Mouse (Mus musculus): ENCODE measurements around the gene Itk. TPM values are rescaled to one million over a fixed set of nuclear protein-coding genes. Genes with fewer than 3 reads are reported as not detected.

The Itk gene
- polyA plus RNA-seq, 1 experiment from 2014 or later, result 0.30 TPM

DNA sequence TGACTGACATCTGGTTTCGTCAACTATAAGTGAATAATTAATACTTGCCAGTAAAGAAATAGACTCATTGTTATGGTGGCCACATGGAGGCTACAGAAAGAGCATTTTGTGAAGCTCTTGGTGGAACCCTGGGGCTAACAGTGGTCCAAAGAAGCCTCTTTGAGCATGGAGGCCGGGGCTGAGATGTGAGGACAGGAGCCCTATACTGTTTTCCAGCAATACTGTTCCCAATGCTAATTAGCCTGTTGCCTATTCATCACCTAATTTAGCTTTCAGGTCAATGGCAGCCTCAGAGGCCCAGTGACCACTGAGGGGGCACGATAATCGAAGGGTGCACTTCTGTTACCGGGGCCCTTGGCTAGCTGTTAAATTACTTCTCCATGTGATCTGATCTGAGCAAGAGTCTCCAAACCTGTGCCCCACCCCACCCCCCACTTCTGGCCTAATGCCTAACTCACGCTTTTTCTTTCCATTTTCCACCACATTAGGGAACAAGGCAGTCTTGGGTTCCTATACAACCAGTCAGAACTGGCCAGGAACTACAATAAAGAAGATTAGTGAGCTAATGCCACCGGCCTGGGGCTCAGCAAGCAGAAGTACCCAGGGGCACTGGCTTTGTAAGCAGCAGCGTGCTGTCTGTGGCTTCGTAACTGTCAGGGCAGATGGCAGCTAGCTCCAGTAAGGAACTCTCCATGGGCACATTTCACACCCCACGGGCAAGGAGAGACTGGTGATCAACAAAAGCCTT is 79.3 kb downstream of the Itk start:
- no peak for ATAC-seq (replicated peaks; ENCODE audit: low FRiP score, low TSS enrichment, low read depth)
- Histone ChIP-seq H3K4me3 (ENCODE audit: low read depth, low read length) (no peak overlapping the region), H3K36me3 (ENCODE audit: control insufficient read depth, insufficient read depth, low read length) (no peaks in the 10 kb centered on the region), H3K27ac (ENCODE audit: low read depth) (no peak overlapping the region), H3K27me3 (replicated peaks; ENCODE audit: control insufficient read depth, insufficient read depth, low read length) (no peaks in the 10 kb centered on the region), H3K9ac (ENCODE audit: low read length) (no peak overlapping the region), H3K9me3 (ENCODE audit: control insufficient read depth, low read length) (no peaks in the 10 kb centered on the region), H3K4me1 (replicated peaks; ENCODE audit: control insufficient read depth, insufficient read depth, low read length) (0 out of 2 replicates have a peak, but pooled peaks cover 7% of the 10 kb centered on the region), H3K4me2 (ENCODE audit: low read length) (no peak overlapping the region)
- WGBS, result 73% methylated on average over 10 of the region's 10 CpGs
- no peak for DNase-seq (ENCODE audit: low spot score)

DNA sequence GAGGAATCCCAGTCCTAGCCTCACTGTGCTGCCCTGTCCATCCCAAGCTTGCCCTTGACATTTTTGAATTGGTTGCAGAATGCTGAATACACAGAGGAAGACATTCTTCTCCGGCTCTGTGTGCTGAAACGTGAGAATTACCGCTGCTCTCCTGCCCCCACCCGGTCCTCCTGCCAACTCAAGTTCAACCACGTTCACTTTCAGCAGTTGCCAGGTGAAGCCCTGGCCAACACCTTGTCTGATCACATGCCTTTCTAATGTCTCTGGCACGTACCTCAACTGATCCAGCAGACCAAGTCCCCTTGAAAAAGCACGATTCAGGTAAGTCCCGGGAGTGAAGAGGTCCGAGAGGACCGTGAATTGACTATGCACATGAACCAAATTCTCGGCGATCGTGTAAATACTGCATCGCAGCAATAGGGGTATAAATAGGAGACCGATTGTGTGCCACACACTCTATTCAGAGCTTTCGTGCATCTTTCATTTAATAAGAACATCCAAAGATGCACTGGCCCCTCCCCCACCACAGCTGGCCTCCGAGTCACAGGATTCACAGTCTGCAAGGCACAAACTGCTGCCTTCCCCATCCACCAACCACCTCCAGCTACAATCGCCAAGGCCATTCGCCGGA is 80.1 kb downstream of the Itk start:
- no peak for DNase-seq (ENCODE audit: low spot score)
- no peak for ATAC-seq (replicated peaks; ENCODE audit: low FRiP score, low TSS enrichment, low read depth)
- no peaks in the 10 kb centered on the region for H3K36me3 ChIP-seq (ENCODE audit: control insufficient read depth, insufficient read depth, low read length)
- peaks cover 4% of the 10 kb centered on the region; the same call in 1 of the 2 replicates for H3K4me1 ChIP-seq (replicated peaks; ENCODE audit: control insufficient read depth, insufficient read depth, low read length)
- no peaks in the 10 kb centered on the region for H3K9me3 ChIP-seq (ENCODE audit: control insufficient read depth, low read length)
- H3K27me3 ChIP-seq (replicated peaks; ENCODE audit: control insufficient read depth, insufficient read depth, low read length), result no peaks in the 10 kb centered on the region
- no peak overlapping the region for H3K4me2 ChIP-seq (ENCODE audit: low read length)
- H3K27ac ChIP-seq (ENCODE audit: low read depth), result no peak overlapping the region
- H3K9ac ChIP-seq (ENCODE audit: low read length), result no peak overlapping the region
- H3K4me3 ChIP-seq (ENCODE audit: low read depth, low read length), result no peak overlapping the region
- 76% methylated on average over 20 of the region's 20 CpGs for WGBS

DNA sequence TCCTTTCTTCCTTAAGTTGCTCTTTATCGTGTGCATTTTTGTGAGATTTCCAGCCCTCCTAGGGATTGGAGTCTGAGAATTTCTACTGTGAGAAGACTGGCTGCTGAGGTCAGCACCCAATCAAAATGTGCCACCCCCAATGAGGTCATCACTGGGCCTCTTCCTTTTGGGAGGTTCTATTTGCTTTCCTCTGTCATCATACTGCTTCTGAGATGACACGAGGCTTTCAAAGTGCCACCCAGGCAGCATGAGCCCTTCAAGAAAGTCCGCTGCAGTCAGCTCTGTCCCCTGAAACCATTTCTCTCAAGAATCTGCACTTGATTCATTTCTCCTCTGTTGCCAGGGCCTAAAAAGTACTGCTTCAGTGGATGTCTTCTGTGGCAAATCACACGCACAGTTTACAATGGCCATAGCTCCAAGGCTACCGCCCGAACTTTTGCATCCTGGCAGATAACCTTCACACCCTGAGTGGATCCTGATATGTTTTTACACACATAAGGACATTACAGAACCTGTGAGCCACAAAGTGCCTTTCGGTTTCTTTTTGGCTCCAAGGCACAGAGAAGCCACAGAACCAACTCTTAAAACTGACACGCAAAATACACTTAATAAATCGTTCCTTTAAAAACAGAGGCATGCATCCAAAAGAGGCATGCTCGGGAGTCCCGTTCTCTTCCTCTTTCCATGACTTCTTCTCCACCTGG is 80.9 kb downstream of the Itk start:
- ATAC-seq (replicated peaks; ENCODE audit: low FRiP score, low TSS enrichment, low read depth), result no peak
- Histone ChIP-seq H3K9me3 (ENCODE audit: control insufficient read depth, low read length) (no peaks in the 10 kb centered on the region), H3K4me1 (replicated peaks; ENCODE audit: control insufficient read depth, insufficient read depth, low read length) (peaks cover 4% of the 10 kb centered on the region; the same call in 1 of the 2 replicates), H3K4me3 (ENCODE audit: low read depth, low read length) (no peak overlapping the region), H3K36me3 (ENCODE audit: control insufficient read depth, insufficient read depth, low read length) (no peaks in the 10 kb centered on the region), H3K9ac (ENCODE audit: low read length) (no peak overlapping the region), H3K4me2 (ENCODE audit: low read length) (no peak overlapping the region), H3K27ac (ENCODE audit: low read depth) (no peak overlapping the region), H3K27me3 (replicated peaks; ENCODE audit: control insufficient read depth, insufficient read depth, low read length) (no peaks in the 10 kb centered on the region)
- DNase-seq (ENCODE audit: low spot score), result no peak
- WGBS, result 84% methylated on average over 11 of the region's 11 CpGs

DNA sequence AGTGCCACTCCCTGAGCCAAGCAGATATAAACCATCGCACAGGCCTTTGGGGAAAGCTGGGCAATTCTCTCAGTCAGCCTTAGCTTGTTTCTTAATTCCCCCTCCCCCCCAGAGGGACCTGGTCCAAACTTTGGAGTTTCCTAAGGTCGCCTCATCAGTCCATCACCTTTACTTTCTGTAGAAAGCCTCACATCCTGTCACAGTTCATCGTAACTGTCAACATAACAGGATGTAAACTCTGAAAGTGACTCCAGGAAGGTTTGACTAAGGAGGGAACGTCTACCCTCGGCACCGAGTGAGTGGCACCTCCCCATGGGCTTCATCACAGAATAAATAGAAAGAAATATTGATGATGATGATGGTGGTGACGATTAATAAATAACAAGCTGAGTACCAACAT is 81.5 kb downstream of the Itk start:
- WGBS, result 88% methylated on average over 7 of the region's 7 CpGs
- H3K9me3 ChIP-seq (ENCODE audit: control insufficient read depth, low read length), result no peaks in the 10 kb centered on the region
- no peak overlapping the region for H3K27ac ChIP-seq (ENCODE audit: low read depth)
- H3K4me1 ChIP-seq (replicated peaks; ENCODE audit: control insufficient read depth, insufficient read depth, low read length), result peaks cover 3% of the 10 kb centered on the region; the same call in 1 of the 2 replicates
- no peaks in the 10 kb centered on the region for H3K36me3 ChIP-seq (ENCODE audit: control insufficient read depth, insufficient read depth, low read length)
- H3K9ac ChIP-seq (ENCODE audit: low read length), result no peak overlapping the region
- DNase-seq (ENCODE audit: low spot score) (no peak), ATAC-seq (replicated peaks; ENCODE audit: low FRiP score, low TSS enrichment, low read depth) (no peak)
- H3K4me3 ChIP-seq (ENCODE audit: low read depth, low read length), result no peak overlapping the region
- H3K4me2 ChIP-seq (ENCODE audit: low read length), result no peak overlapping the region
- no peaks in the 10 kb centered on the region for H3K27me3 ChIP-seq (replicated peaks; ENCODE audit: control insufficient read depth, insufficient read depth, low read length)

DNA sequence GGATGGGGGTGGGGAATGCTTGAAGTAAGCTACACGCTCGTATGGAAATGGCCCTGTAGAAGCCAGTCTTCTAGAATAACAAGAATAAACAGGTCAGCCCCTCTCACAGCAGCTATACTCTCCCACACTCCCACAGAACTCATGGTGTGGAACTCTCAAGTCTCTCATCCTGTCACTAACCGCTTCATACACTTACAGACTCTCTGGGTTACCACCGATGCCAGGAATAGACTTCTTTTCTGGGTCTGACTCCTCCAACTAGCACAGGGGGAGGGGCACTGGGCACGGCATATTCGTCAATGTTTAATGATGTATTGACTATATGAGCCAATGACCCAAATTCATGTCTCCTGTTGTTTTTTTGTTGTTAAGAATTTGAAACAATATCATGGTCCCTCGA is 82.5 kb downstream of the Itk start:
- DNase-seq (ENCODE audit: low spot score), result no peak
- ATAC-seq (replicated peaks; ENCODE audit: low FRiP score, low TSS enrichment, low read depth), result no peak
- WGBS, result 84% methylated on average over 7 of the region's 7 CpGs

DNA sequence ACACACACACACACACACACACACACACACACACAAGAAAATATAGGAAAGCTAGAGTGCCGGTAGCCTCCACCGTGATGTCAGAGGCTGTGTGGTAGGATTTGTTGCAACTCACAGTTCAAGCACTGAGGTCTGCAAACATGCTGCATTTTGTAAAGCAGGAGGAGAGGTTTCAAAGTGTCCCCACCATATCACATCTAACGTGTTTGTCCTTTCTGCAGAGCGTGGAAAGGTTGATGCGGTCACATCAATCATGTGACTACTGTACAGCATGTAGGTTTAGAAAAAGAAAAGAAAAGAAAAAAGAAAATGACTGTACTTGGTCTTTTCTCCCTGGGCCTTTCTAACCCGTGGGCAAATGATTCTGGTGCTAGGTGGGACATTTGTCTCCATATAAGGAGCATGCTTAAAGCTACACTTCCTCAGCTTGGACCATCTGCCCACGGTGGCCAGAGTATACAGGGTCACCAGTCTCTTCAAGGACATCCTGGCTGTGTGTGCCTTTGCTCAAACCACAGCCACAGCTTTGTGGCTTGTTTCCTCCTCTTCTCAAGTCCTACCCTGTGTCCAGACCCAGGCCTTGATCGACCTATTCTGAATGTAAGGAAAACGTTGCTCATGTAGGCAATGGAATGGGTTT is 83.3 kb downstream of the Itk start:
- WGBS, result 79% methylated on average over 9 of the region's 9 CpGs
- no peaks in the 10 kb centered on the region; the same call in 1 of the 2 replicates for H3K4me1 ChIP-seq (replicated peaks; ENCODE audit: control insufficient read depth, insufficient read depth, low read length)

More for the DNA sequence above, 82.5 kb downstream of the Itk start:
- no peaks in the 10 kb centered on the region for H3K27me3 ChIP-seq (replicated peaks; ENCODE audit: control insufficient read depth, insufficient read depth, low read length)
- no peak overlapping the region for H3K4me2 ChIP-seq (ENCODE audit: low read length)
- no peaks in the 10 kb centered on the region for H3K36me3 ChIP-seq (ENCODE audit: control insufficient read depth, insufficient read depth, low read length)
- H3K4me1 ChIP-seq (replicated peaks; ENCODE audit: control insufficient read depth, insufficient read depth, low read length), result no peaks in the 10 kb centered on the region; the same call in 1 of the 2 replicates
- H3K27ac ChIP-seq (ENCODE audit: low read depth), result no peak overlapping the region
- no peaks in the 10 kb centered on the region for H3K9me3 ChIP-seq (ENCODE audit: control insufficient read depth, low read length)
- no peak overlapping the region for H3K9ac ChIP-seq (ENCODE audit: low read length)
- H3K4me3 ChIP-seq (ENCODE audit: low read depth, low read length), result no peak overlapping the region

DNA sequence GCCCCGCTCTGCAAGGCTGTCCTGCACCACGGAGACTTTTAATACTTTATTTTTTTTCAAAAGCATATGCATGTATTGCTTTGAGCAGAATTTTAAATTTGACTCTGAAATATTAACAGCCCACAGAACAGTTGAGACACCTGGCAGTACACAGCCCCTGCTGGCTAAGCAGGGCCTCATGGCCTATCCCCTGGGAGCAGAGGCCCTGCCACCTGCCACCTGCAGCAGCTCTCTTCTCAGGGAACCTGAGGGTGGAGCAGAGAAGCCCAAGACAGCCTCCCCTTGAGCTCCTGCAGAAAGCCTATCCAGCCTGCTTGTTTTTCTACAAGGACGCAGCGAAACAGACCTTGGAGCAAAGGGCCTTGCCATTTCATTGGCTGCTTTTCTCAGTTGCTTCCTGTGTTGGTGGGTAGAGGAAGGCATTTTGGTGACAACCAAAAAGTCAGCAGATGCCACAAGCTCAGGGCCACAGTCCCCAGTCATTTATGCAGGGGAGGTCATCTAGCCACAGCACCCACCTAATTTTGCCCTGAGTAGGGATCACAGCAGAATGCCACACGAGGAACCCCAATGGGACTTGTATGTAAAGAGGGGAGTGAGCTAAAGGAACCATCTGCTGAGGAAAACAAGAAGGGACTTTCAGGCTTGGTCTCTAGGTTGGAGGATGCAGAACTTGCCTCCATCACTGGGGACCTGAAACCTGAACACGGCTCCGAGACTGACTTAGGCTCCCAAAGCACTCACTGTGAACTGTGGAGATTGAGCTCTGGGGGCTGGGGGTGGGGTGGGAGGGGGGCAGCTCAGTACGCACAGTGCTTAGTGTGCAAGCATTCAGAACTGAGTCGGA is 84.2 kb downstream of the Itk start:
- H3K4me2 ChIP-seq (ENCODE audit: low read length), result no peak overlapping the region
- no peak overlapping the region for H3K27ac ChIP-seq (ENCODE audit: low read depth)
- H3K9ac ChIP-seq (ENCODE audit: low read length), result no peak overlapping the region
- no peaks in the 10 kb centered on the region; the same call in 1 of the 2 replicates for H3K4me1 ChIP-seq (replicated peaks; ENCODE audit: control insufficient read depth, insufficient read depth, low read length)
- DNase-seq (ENCODE audit: low spot score), result no peak
- H3K27me3 ChIP-seq (replicated peaks; ENCODE audit: control insufficient read depth, insufficient read depth, low read length), result no peaks in the 10 kb centered on the region
- 83% methylated on average over 9 of the region's 9 CpGs for WGBS
- ATAC-seq (replicated peaks; ENCODE audit: low FRiP score, low TSS enrichment, low read depth), result no peak
- no peaks in the 10 kb centered on the region for H3K36me3 ChIP-seq (ENCODE audit: control insufficient read depth, insufficient read depth, low read length)
- H3K4me3 ChIP-seq (ENCODE audit: low read depth, low read length), result no peak overlapping the region
- no peaks in the 10 kb centered on the region for H3K9me3 ChIP-seq (ENCODE audit: control insufficient read depth, low read length)

More for the DNA sequence above, 83.3 kb downstream of the Itk start:
- no peak overlapping the region for H3K4me3 ChIP-seq (ENCODE audit: low read depth, low read length)
- no peak for DNase-seq (ENCODE audit: low spot score)
- H3K9me3 ChIP-seq (ENCODE audit: control insufficient read depth, low read length), result no peaks in the 10 kb centered on the region
- no peak overlapping the region for H3K27ac ChIP-seq (ENCODE audit: low read depth)
- no peak overlapping the region for H3K9ac ChIP-seq (ENCODE audit: low read length)
- H3K27me3 ChIP-seq (replicated peaks; ENCODE audit: control insufficient read depth, insufficient read depth, low read length), result no peaks in the 10 kb centered on the region
- H3K36me3 ChIP-seq (ENCODE audit: control insufficient read depth, insufficient read depth, low read length), result no peaks in the 10 kb centered on the region
- H3K4me2 ChIP-seq (ENCODE audit: low read length), result no peak overlapping the region
- ATAC-seq (replicated peaks; ENCODE audit: low FRiP score, low TSS enrichment, low read depth), result no peak

DNA sequence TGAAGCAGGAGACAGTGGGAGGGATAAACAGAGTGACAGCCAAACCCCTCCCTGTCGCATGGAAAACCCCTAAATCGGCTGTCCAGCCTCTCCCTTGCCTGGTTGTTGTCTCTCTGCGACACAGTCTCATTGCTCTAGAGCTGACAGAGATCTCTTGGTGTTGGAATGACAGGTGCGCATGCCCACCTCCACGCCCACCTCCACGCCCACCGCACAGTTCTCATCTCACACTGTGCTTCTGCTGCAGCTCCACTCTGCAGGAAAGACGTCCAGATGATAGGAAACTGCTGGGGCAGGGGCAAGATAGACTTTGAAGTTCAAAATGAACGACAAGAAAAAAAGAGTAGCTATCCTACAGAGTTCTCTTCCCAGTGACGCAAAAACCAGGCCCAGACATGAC is 85.2 kb downstream of the Itk start:
- no peak for ATAC-seq (replicated peaks; ENCODE audit: low FRiP score, low TSS enrichment, low read depth)
- no peak overlapping the region for H3K4me3 ChIP-seq (ENCODE audit: low read depth, low read length)
- H3K27ac ChIP-seq (ENCODE audit: low read depth), result no peak overlapping the region
- no peak overlapping the region for H3K9ac ChIP-seq (ENCODE audit: low read length)
- H3K36me3 ChIP-seq (ENCODE audit: control insufficient read depth, insufficient read depth, low read length), result no peaks in the 10 kb centered on the region
- H3K4me1 ChIP-seq (replicated peaks; ENCODE audit: control insufficient read depth, insufficient read depth, low read length), result no peaks in the 10 kb centered on the region; the same call in 1 of the 2 replicates
- DNase-seq (ENCODE audit: low spot score), result no peak
- H3K27me3 ChIP-seq (replicated peaks; ENCODE audit: control insufficient read depth, insufficient read depth, low read length), result no peaks in the 10 kb centered on the region
- H3K9me3 ChIP-seq (ENCODE audit: control insufficient read depth, low read length), result no peaks in the 10 kb centered on the region
- 69% methylated on average over 10 of the region's 10 CpGs for WGBS
- H3K4me2 ChIP-seq (ENCODE audit: low read length), result no peak overlapping the region

Measured in intestine, embryonic 14.5 days (tissue).